Mouse (Mus musculus): ENCODE data around the gene Slc16a6.

The Slc16a6 gene

GRCm38 (mm10) chr11:109416709-109417420 lies 56.5 kb downstream of the Slc16a6 start:
- DNase-seq (ENCODE audit: low spot score in 2 of 2) = no peak

DNA sequence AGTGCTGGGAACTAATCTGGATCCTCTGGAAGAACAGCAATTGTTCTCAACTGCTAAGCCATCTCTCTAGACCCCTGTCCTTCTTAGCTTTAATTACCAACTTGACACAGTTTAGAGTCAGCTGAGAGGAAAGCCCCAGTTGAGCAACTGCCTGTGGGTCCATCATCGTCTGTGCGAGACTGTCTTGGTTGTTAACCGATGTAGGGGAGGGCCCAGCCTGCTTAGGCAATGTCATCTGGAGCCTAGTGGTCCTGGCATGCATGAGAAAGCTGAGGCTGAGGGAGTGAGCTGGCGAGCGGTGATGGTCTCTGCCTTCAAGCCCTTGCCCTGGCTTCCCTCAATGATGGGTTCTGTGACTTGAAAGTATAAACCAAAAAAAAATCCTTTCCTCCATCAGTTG lies 58.6 kb downstream of the Slc16a6 start:
- no peak for DNase-seq (ENCODE audit: low spot score in 2 of 2)

GRCm38 (mm10) chr11:109413617-109414016 lies 59.8 kb downstream of the Slc16a6 start, which contains the start of gene 9930022D16Rik:
9930022D16Rik (plus strand) TSS chr11:109413917.
- DNase-seq (ENCODE audit: low spot score in 2 of 2) = no peak

GRCm38 (mm10) chr11:109410197-109410980 lies 63.0 kb downstream of the Slc16a6 start:
- DNase-seq (ENCODE audit: low spot score in 2 of 2) = no peak

DNA sequence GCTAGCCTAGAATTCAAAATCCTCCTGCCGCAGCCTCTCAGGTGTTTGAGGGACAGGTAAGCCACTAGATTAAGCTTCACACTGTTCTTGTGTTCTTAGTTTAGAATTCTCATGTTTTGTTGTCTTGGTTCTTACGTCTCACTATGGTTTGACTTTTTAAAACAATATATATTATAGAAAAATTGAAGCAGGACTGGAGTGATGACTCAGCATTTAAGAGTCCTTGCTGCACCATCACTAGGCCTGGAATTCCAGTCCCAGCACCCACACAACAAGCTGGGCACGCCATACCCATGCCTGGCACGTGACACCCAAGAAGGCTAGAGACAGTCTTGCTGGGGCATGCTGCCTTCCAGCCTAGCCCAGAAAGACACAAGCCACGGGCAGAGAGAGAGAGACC lies 67.0 kb downstream of the Slc16a6 start:
- no peak for DNase-seq (ENCODE audit: low spot score in 2 of 2)

All from spleen, postnatal 4 days (tissue).